Mouse (Mus musculus): ENCODE data around the gene Ddx23. TPM values are rescaled to one million over a fixed set of nuclear protein-coding genes. Genes with fewer than 3 reads are reported as not detected.

The Ddx23 gene
- polyA plus RNA-seq, 1 experiment from 2014 or later: 24.0 TPM

DNA sequence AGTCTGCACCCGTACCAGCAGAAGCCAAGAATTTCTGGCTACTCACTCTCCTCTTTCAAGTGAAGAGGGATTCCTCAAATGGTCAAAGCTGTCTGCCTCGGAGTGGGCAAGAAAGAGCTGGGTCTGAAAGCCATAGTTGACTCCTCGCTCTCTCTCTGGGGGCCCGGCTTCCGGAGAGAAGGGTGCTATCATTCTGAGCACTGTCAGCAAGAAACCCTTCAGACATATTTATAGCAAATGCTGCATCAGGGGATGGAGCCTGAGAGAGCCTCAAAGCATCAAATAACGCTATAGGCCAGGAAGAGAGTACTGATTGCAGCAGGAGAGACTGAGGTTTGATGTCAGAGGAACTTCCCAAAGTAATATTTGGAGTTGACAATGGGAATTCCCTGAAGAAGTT is 33.2 kb downstream of the Ddx23 start:
- Histone ChIP-seq H3K9ac (ENCODE audit: low read length) (no peak overlapping the region), H3K4me1 (replicated peaks; ENCODE audit: control insufficient read depth, insufficient read depth, low read length) (peaks cover 30% of the 10 kb centered on the region), H3K27me3 (ENCODE audit: control insufficient read depth, insufficient read depth, low read depth, low read length) (peaks cover 20% of the 10 kb centered on the region), H3K4me3 (ENCODE audit: low read length) (no peak overlapping the region), H3K9me3 (ENCODE audit: control insufficient read depth, low read length) (no peaks in the 10 kb centered on the region), H3K27ac (ENCODE audit: low read length) (peak overlapping the region; percentile 36; the same call in 1 of the 2 replicates), H3K36me3 (ENCODE audit: control insufficient read depth, insufficient read depth, low read length) (no peaks in the 10 kb centered on the region), H3K4me2 (ENCODE audit: low read depth, low read length) (no peak overlapping the region)
- no peak for ATAC-seq (ENCODE audit: low read depth)
- WGBS: 38% methylated on average over 6 of the region's 6 CpGs

DNA sequence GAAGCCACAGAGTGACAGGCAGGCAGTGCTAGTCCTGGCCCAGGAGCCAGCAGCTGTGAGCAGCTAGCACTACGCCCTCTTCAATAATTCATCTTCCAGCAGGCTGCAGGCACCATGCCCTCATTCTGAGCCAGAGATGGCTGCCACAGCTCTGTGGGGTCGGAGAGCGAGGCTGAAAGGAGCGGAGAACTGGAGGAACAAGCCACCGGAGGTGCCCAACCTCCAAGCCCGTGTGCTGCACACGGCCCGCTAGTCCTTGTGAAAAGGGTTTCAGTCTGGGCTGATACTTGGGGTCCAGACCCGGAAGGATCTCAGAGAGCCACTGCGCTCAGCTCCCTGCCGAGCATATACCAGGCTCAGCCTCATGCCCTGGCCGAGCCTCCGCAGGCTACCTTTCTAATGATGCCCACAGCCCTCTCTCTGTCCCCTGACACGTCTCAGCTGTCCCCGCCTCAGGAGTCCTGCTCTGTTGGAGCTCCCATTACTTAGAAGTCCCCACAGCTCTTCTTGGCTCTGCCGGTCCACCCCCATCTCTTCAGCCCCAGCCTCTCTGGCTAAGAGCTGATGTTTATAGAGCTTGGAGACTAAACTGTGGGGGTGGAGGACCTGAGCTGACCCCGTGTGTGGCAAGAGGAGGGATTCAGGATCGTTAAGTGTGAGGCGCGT is 34.0 kb downstream of the Ddx23 start:
- Histone ChIP-seq H3K4me2 (ENCODE audit: low read depth, low read length) (peak overlapping the region; percentile 42), H3K27ac (ENCODE audit: low read length) (no peak overlapping the region), H3K9me3 (ENCODE audit: control insufficient read depth, low read length) (no peaks in the 10 kb centered on the region), H3K4me3 (ENCODE audit: low read length) (peak overlapping the region; percentile 9; the same call in 1 of the 2 replicates), H3K9ac (ENCODE audit: low read length) (peak overlapping the region; percentile 45), H3K36me3 (ENCODE audit: control insufficient read depth, insufficient read depth, low read length) (no peaks in the 10 kb centered on the region), H3K4me1 (replicated peaks; ENCODE audit: control insufficient read depth, insufficient read depth, low read length) (peaks cover 24% of the 10 kb centered on the region), H3K27me3 (ENCODE audit: control insufficient read depth, insufficient read depth, low read depth, low read length) (peaks cover 15% of the 10 kb centered on the region)
- 7% methylated on average over 20 of the region's 20 CpGs for WGBS
- peak; percentile 28 for ATAC-seq (ENCODE audit: low read depth)

DNA sequence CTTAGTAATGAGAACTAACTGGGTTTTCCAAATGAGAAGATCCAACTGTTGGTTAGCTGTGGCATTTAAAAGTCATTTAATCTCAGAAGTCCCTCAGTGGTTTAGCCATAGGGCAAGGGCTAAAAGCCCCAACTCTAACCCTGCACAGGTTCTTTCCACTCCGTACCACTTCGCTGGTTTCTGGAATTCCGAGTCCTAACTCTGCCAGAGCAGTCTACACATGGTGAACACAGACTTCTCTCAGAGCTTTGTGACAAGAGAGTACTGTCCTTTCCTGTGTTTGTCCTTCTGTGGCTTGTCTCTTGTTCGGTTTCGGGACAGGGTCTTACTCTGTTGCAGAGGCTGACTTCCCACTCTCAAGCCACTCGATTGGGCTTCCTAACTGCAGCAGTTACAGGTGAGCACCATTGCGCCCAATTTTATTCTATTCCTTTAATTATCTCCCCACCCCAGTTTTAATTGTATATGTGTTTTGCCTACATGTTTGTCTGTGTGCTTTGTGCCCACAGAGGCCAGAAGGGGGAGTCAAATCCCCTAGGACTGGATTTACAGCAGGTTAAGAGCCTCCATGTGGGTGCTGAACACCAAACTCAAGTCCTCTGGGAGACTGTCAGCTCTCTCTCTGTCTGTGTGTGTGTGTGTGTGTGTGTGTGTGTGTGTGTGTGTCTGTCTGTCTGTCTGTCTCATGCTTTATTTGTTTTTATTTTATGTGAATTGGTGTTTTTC is 36.0 kb downstream of the Ddx23 start:
- ATAC-seq (ENCODE audit: low read depth): no peak
- H3K4me1 ChIP-seq (replicated peaks; ENCODE audit: control insufficient read depth, insufficient read depth, low read length): peaks cover 12% of the 10 kb centered on the region
- 74% methylated on average over 7 of the region's 7 CpGs for WGBS
- peaks cover 7% of the 10 kb centered on the region; the same call in 1 of the 2 replicates for H3K27me3 ChIP-seq (ENCODE audit: control insufficient read depth, insufficient read depth, low read depth, low read length)
- H3K27ac ChIP-seq (ENCODE audit: low read length): no peak overlapping the region
- H3K4me3 ChIP-seq (ENCODE audit: low read length): no peak overlapping the region
- H3K4me2 ChIP-seq (ENCODE audit: low read depth, low read length): no peak overlapping the region
- H3K9me3 ChIP-seq (ENCODE audit: control insufficient read depth, low read length): no peaks in the 10 kb centered on the region
- H3K9ac ChIP-seq (ENCODE audit: low read length): no peak overlapping the region
- no peaks in the 10 kb centered on the region for H3K36me3 ChIP-seq (ENCODE audit: control insufficient read depth, insufficient read depth, low read length)

DNA sequence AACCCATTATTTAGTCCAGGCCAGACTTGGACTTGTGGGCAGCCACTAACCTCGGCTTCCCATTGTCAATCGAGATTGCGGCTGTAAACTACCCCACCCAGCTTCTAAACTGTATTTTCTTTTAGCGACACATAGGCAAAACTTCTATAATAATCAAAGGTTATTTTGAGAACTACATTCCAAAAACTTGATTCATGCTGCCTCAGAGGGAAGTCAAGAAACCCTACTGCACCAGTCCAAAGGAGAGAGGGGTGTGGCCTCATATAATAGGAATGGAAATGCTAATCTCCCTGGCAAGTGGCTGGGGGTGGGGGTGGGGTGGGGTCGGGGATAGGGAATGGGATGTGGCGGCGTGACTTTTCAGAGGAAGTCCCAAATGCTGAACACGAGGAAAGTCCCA is 36.6 kb downstream of the Ddx23 start:
- Histone ChIP-seq H3K9ac (ENCODE audit: low read length) (no peak overlapping the region), H3K9me3 (ENCODE audit: control insufficient read depth, low read length) (no peaks in the 10 kb centered on the region), H3K36me3 (ENCODE audit: control insufficient read depth, insufficient read depth, low read length) (no peaks in the 10 kb centered on the region), H3K4me3 (ENCODE audit: low read length) (no peak overlapping the region), H3K27ac (ENCODE audit: low read length) (no peak overlapping the region), H3K4me1 (replicated peaks; ENCODE audit: control insufficient read depth, insufficient read depth, low read length) (peaks cover 8% of the 10 kb centered on the region), H3K27me3 (ENCODE audit: control insufficient read depth, insufficient read depth, low read depth, low read length) (peaks cover 5% of the 10 kb centered on the region; the same call in 1 of the 2 replicates), H3K4me2 (ENCODE audit: low read depth, low read length) (no peak overlapping the region)
- no peak for ATAC-seq (ENCODE audit: low read depth)
- WGBS: 36% methylated on average over 8 of the region's 8 CpGs

- no peak overlapping the region for H3K4me2 ChIP-seq (ENCODE audit: low read depth, low read length)
- 55% methylated on average over 5 of the region's 5 CpGs for WGBS
- no peak for ATAC-seq (ENCODE audit: low read depth)
Observed at GRCm38 (mm10) chr15:98623361-98623821, 39.3 kb downstream of the Ddx23 start.

GRCm38 (mm10) chr15:98622721-98623120 is 40.0 kb downstream of the Ddx23 start:
- H3K4me3 ChIP-seq (ENCODE audit: low read length): no peak overlapping the region
- 23% methylated on average over 6 of the region's 6 CpGs for WGBS
- H3K27ac ChIP-seq (ENCODE audit: low read length): no peak overlapping the region
- 0 out of 2 replicates have a peak, but pooled peaks cover 2% of the 10 kb centered on the region for H3K27me3 ChIP-seq (ENCODE audit: control insufficient read depth, insufficient read depth, low read depth, low read length)
- H3K4me1 ChIP-seq (replicated peaks; ENCODE audit: control insufficient read depth, insufficient read depth, low read length): no peaks in the 10 kb centered on the region
- no peaks in the 10 kb centered on the region for H3K9me3 ChIP-seq (ENCODE audit: control insufficient read depth, low read length)
- ATAC-seq (ENCODE audit: low read depth): no peak
- H3K9ac ChIP-seq (ENCODE audit: low read length): no peak overlapping the region
- H3K4me2 ChIP-seq (ENCODE audit: low read depth, low read length): no peak overlapping the region
- H3K36me3 ChIP-seq (ENCODE audit: control insufficient read depth, insufficient read depth, low read length): no peaks in the 10 kb centered on the region

More at GRCm38 (mm10) chr15:98623361-98623821, 39.3 kb downstream of the Ddx23 start:
- H3K36me3 ChIP-seq (ENCODE audit: control insufficient read depth, insufficient read depth, low read length): no peaks in the 10 kb centered on the region
- no peaks in the 10 kb centered on the region for H3K9me3 ChIP-seq (ENCODE audit: control insufficient read depth, low read length)
- no peak overlapping the region for H3K27ac ChIP-seq (ENCODE audit: low read length)
- H3K4me1 ChIP-seq (replicated peaks; ENCODE audit: control insufficient read depth, insufficient read depth, low read length): no peaks in the 10 kb centered on the region; the same call in 1 of the 2 replicates
- no peak overlapping the region for H3K4me3 ChIP-seq (ENCODE audit: low read length)
- 0 out of 2 replicates have a peak, but pooled peaks cover 2% of the 10 kb centered on the region for H3K27me3 ChIP-seq (ENCODE audit: control insufficient read depth, insufficient read depth, low read depth, low read length)
- H3K9ac ChIP-seq (ENCODE audit: low read length): no peak overlapping the region

- no peaks in the 10 kb centered on the region for H3K4me1 ChIP-seq (replicated peaks; ENCODE audit: control insufficient read depth, insufficient read depth, low read length)
- no peak overlapping the region for H3K4me2 ChIP-seq (ENCODE audit: low read depth, low read length)
- no peak overlapping the region for H3K9ac ChIP-seq (ENCODE audit: low read length)
- H3K9me3 ChIP-seq (ENCODE audit: control insufficient read depth, low read length): no peaks in the 10 kb centered on the region
- no peak overlapping the region for H3K27ac ChIP-seq (ENCODE audit: low read length)
- H3K36me3 ChIP-seq (ENCODE audit: control insufficient read depth, insufficient read depth, low read length): no peaks in the 10 kb centered on the region
- 7% methylated on average over 7 of the region's 7 CpGs for WGBS
- H3K27me3 ChIP-seq (ENCODE audit: control insufficient read depth, insufficient read depth, low read depth, low read length): 0 out of 2 replicates have a peak, but pooled peaks cover 2% of the 10 kb centered on the region
- ATAC-seq (ENCODE audit: low read depth): no peak
- no peak overlapping the region for H3K4me3 ChIP-seq (ENCODE audit: low read length)
Observed at GRCm38 (mm10) chr15:98622199-98622598, 40.5 kb downstream of the Ddx23 start.

DNA sequence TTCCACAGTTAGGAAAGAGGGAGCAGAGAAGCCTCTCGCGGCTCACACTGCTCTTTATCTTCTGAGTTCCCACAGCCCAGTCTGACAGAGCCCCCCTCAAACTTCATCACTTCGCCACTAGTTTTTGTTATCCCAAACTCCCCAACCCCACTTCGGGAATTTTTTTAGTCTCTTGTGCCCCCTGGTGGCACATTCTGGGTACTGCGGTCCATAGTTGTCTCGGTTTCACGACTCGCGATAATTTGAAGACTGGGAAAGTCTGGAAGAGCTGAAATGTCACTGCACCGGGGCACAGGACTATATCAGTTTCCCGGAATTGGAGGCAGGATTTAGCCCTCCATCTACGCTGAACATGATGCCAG is 45.5 kb downstream of the Ddx23 start:
- ATAC-seq (ENCODE audit: low read depth): peak; percentile 59
- Histone ChIP-seq H3K27me3 (ENCODE audit: control insufficient read depth, insufficient read depth, low read depth, low read length) (0 out of 2 replicates have a peak, but pooled peaks cover under 1% of the 10 kb centered on the region), H3K9me3 (ENCODE audit: control insufficient read depth, low read length) (no peaks in the 10 kb centered on the region), H3K9ac (ENCODE audit: low read length) (peak overlapping the region; percentile 53), H3K36me3 (ENCODE audit: control insufficient read depth, insufficient read depth, low read length) (no peaks in the 10 kb centered on the region), H3K4me3 (ENCODE audit: low read length) (peak overlapping the region; percentile 9; the same call in 1 of the 2 replicates), H3K27ac (ENCODE audit: low read length) (no peak overlapping the region), H3K4me2 (ENCODE audit: low read depth, low read length) (peak overlapping the region; percentile 42; the same call in 1 of the 2 replicates), H3K4me1 (replicated peaks; ENCODE audit: control insufficient read depth, insufficient read depth, low read length) (peaks cover 4% of the 10 kb centered on the region; the same call in 1 of the 2 replicates)
- under 1% methylated on average over 12 of the region's 12 CpGs for WGBS
